Mouse (Mus musculus): ENCODE results near the gene Cdk15.

DNA sequence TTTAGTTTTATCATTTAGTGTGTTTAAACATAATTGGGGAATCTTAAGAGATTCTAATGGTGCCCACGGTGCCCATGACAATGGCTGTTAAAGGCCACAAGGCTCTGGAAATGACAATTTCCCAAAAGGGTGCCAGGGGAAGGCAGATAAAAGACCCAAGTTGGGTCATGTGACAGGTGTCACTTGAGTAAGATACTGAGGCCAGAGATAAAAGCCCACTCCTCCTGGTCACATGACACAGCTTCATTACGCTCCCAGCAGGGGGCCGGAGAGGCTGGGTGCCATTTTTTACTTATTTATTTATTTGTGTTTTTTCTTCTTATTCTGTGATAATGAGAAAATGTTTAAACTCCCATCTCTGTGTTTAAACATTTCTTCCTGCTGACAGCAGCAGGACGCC lies 104.8 kb downstream of the Cdk15 start:
- TF ChIP-seq CTCF (IDR thresholded peaks at IDR 0.05; ENCODE audit: low read depth), result no peak
- TF ChIP-seq EP300 (IDR thresholded peaks at IDR 0.05; ENCODE audit: low read depth), result no peak

All from liver, postnatal 0 days (tissue).